Mouse (Mus musculus): ENCODE data around the gene Spen. TPM values are rescaled to one million over a fixed set of nuclear protein-coding genes. Genes with fewer than 3 reads are reported as not detected.

The Spen gene
- total and polyA plus RNA-seq, 2 experiments from 2014 or later = 13.0 to 17.4 TPM

DNA sequence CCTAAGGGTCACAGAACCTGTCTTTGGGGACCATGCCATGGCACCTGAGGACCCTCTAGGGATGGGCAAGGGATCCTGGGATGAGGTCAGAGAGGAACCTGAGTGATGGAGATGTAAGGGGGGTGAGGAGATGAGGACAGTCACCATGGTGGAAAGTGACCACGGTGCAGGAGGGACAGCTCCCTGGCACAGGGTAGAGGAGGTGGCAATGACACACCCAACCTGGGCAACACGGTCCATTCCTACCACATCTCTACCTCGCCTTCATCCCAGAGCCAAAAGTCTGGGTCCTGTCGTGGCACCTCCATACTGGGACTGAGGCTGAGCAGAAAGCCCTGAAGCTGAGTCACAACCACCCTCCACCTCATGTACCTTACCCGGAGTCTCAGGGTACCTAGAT lies 115.6 kb downstream of the Spen start:
- no peak for ATAC-seq
- WGBS = 87% methylated on average over 5 of the region's 5 CpGs
- no peak for TF ChIP-seq CTCF (IDR thresholded peaks at IDR 0.05; ENCODE audit: low read depth)

GRCm38 (mm10) chr4:141421423-141421822 lies 117.0 kb downstream of the Spen start:
- TF ChIP-seq CTCF (IDR thresholded peaks at IDR 0.05; ENCODE audit: low read depth) = no peak
- no peak overlapping the region for H3K27ac ChIP-seq
- no peaks in the 10 kb centered on the region for H3K27me3 ChIP-seq (ENCODE audit: insufficient read depth, low read length)
- DNase-seq (ENCODE audit: low spot score) (peak; percentile 50), ATAC-seq (no peak)
- no peak overlapping the region for H3K4me3 ChIP-seq (ENCODE audit: low read length)
- no peaks in the 10 kb centered on the region for H3K9me3 ChIP-seq (ENCODE audit: low read length)
- no peak overlapping the region for H3K4me2 ChIP-seq (ENCODE audit: low read depth, low read length)
- H3K36me3 ChIP-seq (ENCODE audit: insufficient read depth, low read length) = no peaks in the 10 kb centered on the region
- no peaks in the 10 kb centered on the region; the same call in 1 of the 2 replicates for H3K4me1 ChIP-seq (ENCODE audit: insufficient read depth, low read length)
- no peak overlapping the region for H3K9ac ChIP-seq (replicated peaks; ENCODE audit: low read length)
- whole genome bisulfite sequencing = 39% methylated on average over 14 of the region's 14 CpGs

More for the DNA sequence above, 115.6 kb downstream of the Spen start:
- Histone ChIP-seq H3K27me3 (ENCODE audit: insufficient read depth, low read length) (no peaks in the 10 kb centered on the region), H3K27ac (no peak overlapping the region), H3K9me3 (ENCODE audit: low read length) (no peaks in the 10 kb centered on the region), H3K4me1 (ENCODE audit: insufficient read depth, low read length) (no peaks in the 10 kb centered on the region; the same call in 1 of the 2 replicates), H3K4me3 (ENCODE audit: low read length) (no peak overlapping the region), H3K36me3 (ENCODE audit: insufficient read depth, low read length) (no peaks in the 10 kb centered on the region), H3K9ac (replicated peaks; ENCODE audit: low read length) (no peak overlapping the region), H3K4me2 (ENCODE audit: low read depth, low read length) (no peak overlapping the region)
- no peak for DNase-seq (ENCODE audit: low spot score)

- Histone ChIP-seq H3K36me3 (ENCODE audit: insufficient read depth, low read length) (no peaks in the 10 kb centered on the region), H3K9ac (replicated peaks; ENCODE audit: low read length) (no peak overlapping the region), H3K27me3 (ENCODE audit: insufficient read depth, low read length) (no peaks in the 10 kb centered on the region), H3K4me1 (ENCODE audit: insufficient read depth, low read length) (no peaks in the 10 kb centered on the region; the same call in 1 of the 2 replicates), H3K9me3 (ENCODE audit: low read length) (no peaks in the 10 kb centered on the region), H3K4me2 (ENCODE audit: low read depth, low read length) (no peak overlapping the region), H3K4me3 (ENCODE audit: low read length) (no peak overlapping the region), H3K27ac (no peak overlapping the region)
- WGBS = 62% methylated on average over 9 of the region's 9 CpGs
- TF ChIP-seq CTCF (IDR thresholded peaks at IDR 0.05; ENCODE audit: low read depth) = no peak
- no peak for DNase-seq (ENCODE audit: low spot score)
- ATAC-seq = no peak
Observed at GRCm38 (mm10) chr4:141420886-141421285, 117.5 kb downstream of the Spen start.

- DNase-seq (ENCODE audit: low spot score) (no peak), ATAC-seq (no peak)
- no peaks in the 10 kb centered on the region for H3K36me3 ChIP-seq (ENCODE audit: insufficient read depth, low read length)
- no peaks in the 10 kb centered on the region for H3K27me3 ChIP-seq (ENCODE audit: insufficient read depth, low read length)
- WGBS = 64% methylated on average over 9 of the region's 9 CpGs
- H3K4me2 ChIP-seq (ENCODE audit: low read depth, low read length) = no peak within 1 kb of the TSS
- no peaks in the 10 kb centered on the region for H3K9me3 ChIP-seq (ENCODE audit: low read length)
- no peak within 1 kb of the TSS for H3K9ac ChIP-seq (replicated peaks; ENCODE audit: low read length)
- H3K4me1 ChIP-seq (ENCODE audit: insufficient read depth, low read length) = no peaks in the 10 kb centered on the region; the same call in 1 of the 2 replicates
- no peak for TF ChIP-seq CTCF (IDR thresholded peaks at IDR 0.05; ENCODE audit: low read depth)
- no peak within 1 kb of the TSS for H3K4me3 ChIP-seq (ENCODE audit: low read length)
- H3K27ac ChIP-seq = no peak within 1 kb of the TSS
Observed at GRCm38 (mm10) chr4:141420192-141420829, 118.1 kb downstream of the Spen start, which contains the start of gene Hspb7. Gene Hspb7 (plus strand): TSS chr4:141420779.

- DNase-seq (ENCODE audit: low spot score) = no peak
- H3K36me3 ChIP-seq (ENCODE audit: insufficient read depth, low read length) = no peaks in the 10 kb centered on the region
- H3K27me3 ChIP-seq (ENCODE audit: insufficient read depth, low read length) = no peaks in the 10 kb centered on the region
- H3K4me2 ChIP-seq (ENCODE audit: low read depth, low read length) = no peak overlapping the region
- no peak for ATAC-seq
- TF ChIP-seq CTCF (IDR thresholded peaks at IDR 0.05; ENCODE audit: low read depth) = no peak
- H3K4me1 ChIP-seq (ENCODE audit: insufficient read depth, low read length) = no peaks in the 10 kb centered on the region; the same call in 1 of the 2 replicates
- no peak overlapping the region for H3K27ac ChIP-seq
- no peaks in the 10 kb centered on the region for H3K9me3 ChIP-seq (ENCODE audit: low read length)
- H3K4me3 ChIP-seq (ENCODE audit: low read length) = no peak overlapping the region
- WGBS = 63% methylated on average over 27 of the region's 27 CpGs
- no peak overlapping the region for H3K9ac ChIP-seq (replicated peaks; ENCODE audit: low read length)
Observed at GRCm38 (mm10) chr4:141419398-141420191, 118.8 kb downstream of the Spen start.

Other genes with a start within 250 kb of the Spen start
- gene Epha2, start 237.4 kb downstream of the Spen start, total RNA-seq (2014; rRNA removed) = 1.6 and 3.5 TPM in 2 replicates
- 0.44 and 0.46 TPM in 2 replicates for gene Epha2, start 237.4 kb downstream of the Spen start, polyA plus RNA-seq (2015; fragmentation: Nextera tagmentation; extraction: Ambion mirVana)
- 95.3 and 103 TPM in 2 replicates for gene Fam131c, start 170.4 kb downstream of the Spen start, total RNA-seq (2014; rRNA removed)
- 41.7 and 46.3 TPM in 2 replicates for gene Fam131c, start 170.4 kb downstream of the Spen start, polyA plus RNA-seq (2015; fragmentation: Nextera tagmentation; extraction: Ambion mirVana)
- gene Clcnka, start 139.9 kb downstream of the Spen start, total RNA-seq (2014; rRNA removed) = 1.1 and 1.2 TPM in 2 replicates
- gene Clcnka, start 139.9 kb downstream of the Spen start, polyA plus RNA-seq (2015; fragmentation: Nextera tagmentation; extraction: Ambion mirVana) = 0.95 and 0.98 TPM in 2 replicates
- 5.0 TPM in 1 of 2 replicates, not detected in the other for gene Clcnkb, start 122.6 kb downstream of the Spen start, total RNA-seq (2014; rRNA removed)
- gene Clcnkb, start 122.6 kb downstream of the Spen start, polyA plus RNA-seq (2015; fragmentation: Nextera tagmentation; extraction: Ambion mirVana) = 0.19 and 0.38 TPM in 2 replicates
- gene Hspb7, start 117.8 kb downstream of the Spen start, total RNA-seq (2014; rRNA removed) = 0.32 TPM in 1 of 2 replicates, not detected in the other
- gene Hspb7, start 117.8 kb downstream of the Spen start, polyA plus RNA-seq (2015; fragmentation: Nextera tagmentation; extraction: Ambion mirVana) = 0.06 and 0.08 TPM in 2 replicates
- gene Srarp, start 102.5 kb downstream of the Spen start, total RNA-seq (2014; rRNA removed) = 5.8 and 9.9 TPM in 2 replicates
- gene Srarp, start 102.5 kb downstream of the Spen start, polyA plus RNA-seq (2015; fragmentation: Nextera tagmentation; extraction: Ambion mirVana) = 0.33 and 0.54 TPM in 2 replicates
- gene Zbtb17, start 93.9 kb downstream of the Spen start, total RNA-seq (2014; rRNA removed) = 34.8 and 36.2 TPM in 2 replicates
- gene Zbtb17, start 93.9 kb downstream of the Spen start, polyA plus RNA-seq (2015; fragmentation: Nextera tagmentation; extraction: Ambion mirVana) = 28.2 and 28.8 TPM in 2 replicates
- 22.5 and 26.7 TPM in 2 replicates for gene Fblim1, start 67.5 kb upstream of the Spen start, total RNA-seq (2014; rRNA removed)
- gene Fblim1, start 67.5 kb upstream of the Spen start, polyA plus RNA-seq (2015; fragmentation: Nextera tagmentation; extraction: Ambion mirVana) = 21.7 and 25.6 TPM in 2 replicates
- gene Tmem82, start 80.0 kb upstream of the Spen start, total RNA-seq (2014; rRNA removed) = 1.3 and 1.6 TPM in 2 replicates
- 1.3 and 1.5 TPM in 2 replicates for gene Tmem82, start 80.0 kb upstream of the Spen start, polyA plus RNA-seq (2015; fragmentation: Nextera tagmentation; extraction: Ambion mirVana)
- gene Slc25a34, start 85.2 kb upstream of the Spen start, total RNA-seq (2014; rRNA removed) = 18.1 and 22.2 TPM in 2 replicates
- 3.0 and 3.6 TPM in 2 replicates for gene Slc25a34, start 85.2 kb upstream of the Spen start, polyA plus RNA-seq (2015; fragmentation: Nextera tagmentation; extraction: Ambion mirVana)
- gene Plekhm2, start 126.3 kb upstream of the Spen start, total RNA-seq (2014; rRNA removed) = 45.8 and 47.6 TPM in 2 replicates
- gene Plekhm2, start 126.3 kb upstream of the Spen start, polyA plus RNA-seq (2015; fragmentation: Nextera tagmentation; extraction: Ambion mirVana) = 6.1 and 6.4 TPM in 2 replicates
- 3.0 and 13.6 TPM in 2 replicates for gene Rsc1a1, start 147.0 kb upstream of the Spen start, total RNA-seq (2014; rRNA removed)
- 0.32 TPM in 1 of 2 replicates, not detected in the other for gene Rsc1a1, start 147.0 kb upstream of the Spen start, polyA plus RNA-seq (2015; fragmentation: Nextera tagmentation; extraction: Ambion mirVana)
- gene Ddi2, start 184.8 kb upstream of the Spen start, total RNA-seq (2014; rRNA removed) = 20.9 and 31.5 TPM in 2 replicates
- gene Ddi2, start 184.8 kb upstream of the Spen start, polyA plus RNA-seq (2015; fragmentation: Nextera tagmentation; extraction: Ambion mirVana) = 12.1 and 12.5 TPM in 2 replicates
- gene Agmat, start 208.1 kb upstream of the Spen start, total RNA-seq (2014; rRNA removed) = 0.72 TPM in 1 of 2 replicates, not detected in the other
- 0.60 and 0.62 TPM in 2 replicates for gene Agmat, start 208.1 kb upstream of the Spen start, polyA plus RNA-seq (2015; fragmentation: Nextera tagmentation; extraction: Ambion mirVana)

All from hindbrain, postnatal 0 days (tissue).